Mouse (Mus musculus) lung, postnatal 0 days (tissue): ENCODE data around the gene Gipc2.

ENCODE experiments used
- CTCF ChIP-seq: IDR thresholded peaks from 2 replicates; pipeline ENCODE4 v1.5.1; 2016; ENCODE audit warnings: antibody characterized with exemption, mild to moderate bottlenecking
- EP300 ChIP-seq: IDR thresholded peaks from 2 replicates; pipeline ENCODE4 v1.6.1; 2016; ENCODE audit warnings: antibody characterized with exemption, mild to moderate bottlenecking, control low read depth

DNA sequence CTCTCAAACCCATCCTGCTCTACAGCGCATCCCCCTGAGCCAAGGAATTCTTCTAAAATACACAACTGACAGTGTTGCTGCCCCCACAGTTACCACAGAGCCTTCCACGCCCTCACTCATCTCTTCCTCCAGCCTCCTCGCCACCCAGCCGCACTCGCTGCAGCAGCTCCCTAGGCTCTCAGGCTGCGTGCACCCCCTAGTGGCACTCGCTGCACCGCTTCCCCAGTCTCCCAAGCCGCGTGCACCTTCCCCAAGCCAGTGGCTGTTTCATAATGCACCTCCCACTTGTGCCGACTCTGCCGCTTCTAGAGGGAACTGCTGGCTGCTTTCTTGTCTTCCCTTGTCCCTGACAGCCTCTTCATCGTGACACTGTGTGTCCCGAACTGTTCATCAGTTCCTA is 60.7 kb downstream of the Gipc2 start:
- peak; percentile 95 for TF ChIP-seq CTCF
- TF ChIP-seq EP300, result no peak
